17 mouse cellular contexts compared by ENCODE assay signal in genomic region chr16:4097521-4097920, GRCm38 (mm10). TPM values are rescaled to one million over a fixed set of nuclear protein-coding genes. Genes with fewer than 3 reads are reported as not detected.
DNase-seq lines count a peak whose midpoint lies in the region; ATAC-seq and TF ChIP-seq lines count a peak whose summit lies in the region.
"Had no signal": no experiment of that assay in that cellular context is flagged by ENCODE, and none has a peak within 500 bp of the region (broad histone marks: within the 10 kb centered on the region; RNA-seq: fewer than 3 reads in every experiment).

No protein-coding gene starts in this region.

- H3K9me3 ChIP-seq in heart, embryonic 12.5 days (replicated peaks) = no peaks in the 10 kb centered on the region
- H3K9me3 ChIP-seq: embryonic facial prominence, embryonic 10.5 days; embryonic facial prominence, embryonic 12.5 days; forebrain, embryonic 13.5 days; forebrain, embryonic 15.5 days had no signal

- WGBS in cerebellum, adult 2 months = 14% methylated on average over 1 of the region's 1 CpGs
- whole genome bisulfite sequencing in heart, embryonic 12.5 days = 94% methylated on average over 1 of the region's 1 CpGs

- peaks cover 80% of the 10 kb centered on the region for H3K36me3 ChIP-seq in heart, embryonic 12.5 days

- no peak for TF ChIP-seq CTCF in cerebellum, adult 2 months (IDR thresholded peaks at IDR 0.05; ENCODE audit: borderline replicate concordance, insufficient read depth, low read depth, low read length)

- ATAC-seq in heart, embryonic 12.5 days (ENCODE audit: insufficient number of reproducible peaks, low FRiP score) = no peak
- ATAC-seq: forebrain, embryonic 13.5 days; forebrain, embryonic 15.5 days; forebrain, postnatal 0 days had no signal

- DNase-seq in cerebellum, adult 2 months = peak; percentile 28 to 54
- DNase-seq in cerebellum, postnatal 10 days = no peak
- DNase-seq in cerebellum, adult 9-11 months = peak; percentile 45
- DNase-seq in cerebellum, adult 11 months = no peak
- peak; percentile 58 for DNase-seq in heart, adult 11 months
- DNase-seq in brain, adult 2 months (ENCODE audit: low read depth, low spot score) = peak; percentile 79
- DNase-seq in left cerebral cortex, postnatal 14 days (ENCODE audit: low spot score in 2 of 2) = no peak
- DNase-seq: adrenal gland, adult 2 months; adrenal gland, postnatal 10 days; adrenal gland, postnatal 25 days; cerebellum, adult 11-12 months; forebrain, postnatal 0 days had no signal

- H3K4me1 ChIP-seq in cerebellum, adult 2 months (ENCODE audit: control insufficient read depth, insufficient read depth, low read length) = no peaks in the 10 kb centered on the region; the same call in 1 of the 2 replicates
- H3K4me1 ChIP-seq in heart, embryonic 12.5 days (replicated peaks) = no peaks in the 10 kb centered on the region
- H3K4me1 ChIP-seq: embryonic facial prominence, embryonic 10.5 days; embryonic facial prominence, embryonic 12.5 days; forebrain, embryonic 13.5 days; forebrain, embryonic 15.5 days had no signal

- no peak for TF ChIP-seq POLR2A in cerebellum, adult 2 months (IDR thresholded peaks at IDR 0.05; ENCODE audit: borderline replicate concordance, insufficient read depth, low read length)

- no peak overlapping the region for H3K9ac ChIP-seq in heart, embryonic 12.5 days
- H3K9ac ChIP-seq: embryonic facial prominence, embryonic 12.5 days; forebrain, embryonic 13.5 days; forebrain, embryonic 15.5 days; forebrain, postnatal 0 days had no signal

- H3K4me2 ChIP-seq in heart, embryonic 12.5 days = no peak overlapping the region
- H3K4me2 ChIP-seq: embryonic facial prominence, embryonic 12.5 days; forebrain, embryonic 13.5 days; forebrain, embryonic 15.5 days had no signal

- no peak overlapping the region for H3K27ac ChIP-seq in cerebellum, adult 2 months (ENCODE audit: insufficient read depth, low read length)
- H3K27ac ChIP-seq in heart, embryonic 12.5 days (ENCODE audit: poor library complexity, severe bottlenecking) = no peak overlapping the region
- H3K27ac ChIP-seq: embryonic facial prominence, embryonic 10.5 days; embryonic facial prominence, embryonic 12.5 days; forebrain, embryonic 13.5 days; forebrain, embryonic 15.5 days had no signal

- no peak overlapping the region for H3K4me3 ChIP-seq in cerebellum, adult 2 months (replicated peaks; ENCODE audit: insufficient read depth, low read depth, low read length)
- no peak overlapping the region for H3K4me3 ChIP-seq in heart, embryonic 12.5 days
- H3K4me3 ChIP-seq: embryonic facial prominence, embryonic 10.5 days; embryonic facial prominence, embryonic 12.5 days; forebrain, embryonic 13.5 days; forebrain, embryonic 15.5 days had no signal

- H3K27me3 ChIP-seq in cerebellum, adult 2 months (ENCODE audit: control insufficient read depth, insufficient read depth, low read length) = no peaks in the 10 kb centered on the region
- H3K27me3 ChIP-seq in heart, embryonic 12.5 days (replicated peaks) = no peaks in the 10 kb centered on the region
- H3K27me3 ChIP-seq: embryonic facial prominence, embryonic 12.5 days; forebrain, embryonic 13.5 days; forebrain, embryonic 15.5 days had no signal

- intact Hi-C loops in left cerebral cortex, postnatal 14 days (cut with DNase I) = no loop called here

RNA-seq across cellular contexts. Expression of gene Trap1, which starts 19.9 kb away (rescaled TPM):
- polyA plus RNA-seq in cerebellum, adult 2 months (2012; rRNA removed) = 94.5 and 104 TPM in 2 replicates
- polyA plus RNA-seq in heart, embryonic 12.5 days (2016; fragmentation: Nextera tagmentation; extraction: Ambion mirVana) = 97.3 and 102 TPM in 2 replicates
- 10 to 100 TPM; 68.6 to 68.9 TPM for total RNA-seq in left cerebral cortex, postnatal 14 days (2021)

Comparison
In these comparisons a context has a peak if more than half of its experiments do, and no peak if none do; other contexts are left out.
1. DNase-seq: peak in cerebellum, adult 2 months (2 of 2), cerebellum, adult 9-11 months (single experiment), heart, adult 11 months (single experiment) and brain, adult 2 months (single experiment); none in cerebellum, postnatal 10 days (0 of 2), cerebellum, adult 11 months (single experiment) and left cerebral cortex, postnatal 14 days (0 of 2).